Mouse (Mus musculus) MEL (cell line): Measurements from ENCODE around the gene Cd68. TPM values are rescaled to one million over a fixed set of nuclear protein-coding genes. Genes with fewer than 3 reads are reported as not detected.

ENCODE experiments used
- DNase-seq: peaks from one replicate; pipeline ENCODE4 v3.0.0; 2011; ENCODE audit warnings: low read depth, low spot score
- H3K27ac ChIP-seq: 2 replicates; pipeline ENCODE4 v1.5.1; 2012; ENCODE audit warnings: low read depth, mild to moderate bottlenecking, control low read depth, low read length, moderate library complexity; ENCODE audit not compliant: control insufficient read depth
- H3K27me3 ChIP-seq, 2 experiments: fragments of 150-350 bp in 1 of 2; sonication (generic) in 1 of 2; 2 replicates each; pipeline ENCODE4 v1.6.1; 2012; ENCODE audit warnings: low read length in 2 of 2, mild to moderate bottlenecking in 2 of 2, improper control_type of control experiment in 1 of 2, moderate library complexity in 1 of 2; ENCODE audit not compliant: insufficient read depth in 2 of 2, control insufficient read depth in 1 of 2
- H3K36me3 ChIP-seq, 2 experiments: 2 replicates each; pipeline ENCODE4 v1.6.1; 2012 to 2014; ENCODE audit warnings: low read length in 2 of 2, improper control_type of control experiment in 1 of 2, inconsistent platforms in 1 of 2, mild to moderate bottlenecking in 1 of 2; ENCODE audit not compliant: insufficient read depth in 2 of 2, control insufficient read depth in 1 of 2
- H3K4me1 ChIP-seq, 2 experiments: fragments of 150-350 bp in 1 of 2; sonication (generic) in 1 of 2; 2 replicates each; pipeline ENCODE4 v1.6.1; 2012; ENCODE audit warnings: low read length in 2 of 2, improper control_type of control experiment in 1 of 2, mild to moderate bottlenecking in 1 of 2; ENCODE audit not compliant: insufficient read depth in 2 of 2, control insufficient read depth in 1 of 2
- H3K4me3 ChIP-seq, 2 experiments: fragments of 150-350 bp in 1 of 2; sonication (generic) in 1 of 2; 2 replicates each; pipeline ENCODE4 v1.5.1; 2012; ENCODE audit warnings: low read depth in 2 of 2, low read length in 2 of 2, mild to moderate bottlenecking in 2 of 2, moderate library complexity in 2 of 2, control low read depth in 1 of 2, improper control_type of control experiment in 1 of 2; ENCODE audit not compliant: control insufficient read depth in 1 of 2, insufficient read depth in 1 of 2
- H3K79me2 ChIP-seq: 2 replicates; pipeline ENCODE4 v1.6.1; 2012; ENCODE audit warnings: mild to moderate bottlenecking, low read length, moderate library complexity; ENCODE audit not compliant: control insufficient read depth, poor library complexity, insufficient read depth
- H3K9ac ChIP-seq: 2 replicates; pipeline ENCODE4 v1.6.1; 2012; ENCODE audit warnings: low read depth, mild to moderate bottlenecking, control low read depth, low read length, moderate library complexity; ENCODE audit not compliant: control insufficient read depth, poor library complexity, severe bottlenecking
- H3K9me3 ChIP-seq: fragments of 150-350 bp; sonication (generic); replicated peaks from 2 replicates; pipeline ENCODE4 v1.6.1; 2012; ENCODE audit warnings: mild to moderate bottlenecking, low read length, improper control_type of control experiment, moderate library complexity; ENCODE audit not compliant: insufficient read depth
- CHD1 ChIP-seq: IDR thresholded peaks from 2 replicates; pipeline ENCODE4 v1.6.1; 2012; ENCODE audit warnings: low read depth, mild to moderate bottlenecking, inconsistent platforms, low read length, improper control_type of control experiment
- CTCF ChIP-seq, 3 experiments: IDR thresholded peaks in 2 of 3; conservative IDR thresholded peaks in 1 of 3; 2 replicates each; pipeline ENCODE4 v1.5.1; 2011 to 2012; ENCODE audit warnings: low read length in 3 of 3, low read depth in 2 of 3, mild to moderate bottlenecking in 2 of 3, improper control_type of control experiment in 1 of 3, inconsistent platforms in 1 of 3, mixed read lengths in 1 of 3, moderate library complexity in 1 of 3; ENCODE audit not compliant: control insufficient read depth in 1 of 3, insufficient read depth in 1 of 3, poor library complexity in 1 of 3, severe bottlenecking in 1 of 3
- E2F4 ChIP-seq: IDR thresholded peaks from 2 replicates; pipeline ENCODE4 v1.6.1; 2011; ENCODE audit warnings: low read depth, low read length, improper control_type of control experiment, borderline replicate concordance
- EP300 ChIP-seq, 2 experiments: IDR thresholded peaks; 2 replicates each; pipeline ENCODE4 v1.6.1; 2011; ENCODE audit warnings: improper control_type of control experiment in 2 of 2, low read length in 2 of 2, low read depth in 1 of 2, mild to moderate bottlenecking in 1 of 2
- ETS1 ChIP-seq: IDR thresholded peaks from 2 replicates; pipeline ENCODE4 v1.6.1; 2012; ENCODE audit warnings: low read depth, mild to moderate bottlenecking, inconsistent platforms, low read length, improper control_type of control experiment, moderate library complexity
- JUND ChIP-seq: IDR thresholded peaks from 2 replicates; pipeline ENCODE4 v1.6.1; 2011; ENCODE audit warnings: low read depth, mild to moderate bottlenecking, improper control_type of control experiment, low read length
- KAT2A ChIP-seq: conservative IDR thresholded peaks from 2 replicates; pipeline ENCODE4 v1.6.1; 2012; ENCODE audit warnings: low read depth, low read length, improper control_type of control experiment, inconsistent platforms
- MAZ ChIP-seq: IDR thresholded peaks from 2 replicates; pipeline ENCODE4 v1.6.1; 2012; ENCODE audit warnings: low read depth, mild to moderate bottlenecking, inconsistent platforms, low read length, improper control_type of control experiment
- MEF2A ChIP-seq: IDR thresholded peaks from 2 replicates; pipeline ENCODE4 v1.6.1; 2014; ENCODE audit warnings: low read depth, mild to moderate bottlenecking, inconsistent platforms, low read length, improper control_type of control experiment; ENCODE audit not compliant: poor library complexity, insufficient replicate concordance, severe bottlenecking; ENCODE audit errors: extremely low read depth
- MXI1 ChIP-seq: IDR thresholded peaks from 2 replicates; pipeline ENCODE4 v1.6.1; 2011; ENCODE audit warnings: mild to moderate bottlenecking, low read depth, low read length, improper control_type of control experiment
- MYB ChIP-seq: IDR thresholded peaks from 2 replicates; pipeline ENCODE4 v1.6.1; 2011; ENCODE audit warnings: mild to moderate bottlenecking, low read depth, low read length, improper control_type of control experiment
- MYC ChIP-seq: IDR thresholded peaks from 2 replicates; pipeline ENCODE4 v1.6.1; 2011; ENCODE audit warnings: low read depth, mild to moderate bottlenecking, low read length, improper control_type of control experiment, moderate library complexity
- NELFE ChIP-seq: IDR thresholded peaks from 2 replicates; pipeline ENCODE4 v1.6.1; 2011; ENCODE audit warnings: low read depth, low read length, improper control_type of control experiment
- POLR2A ChIP-seq, 2 experiments: IDR thresholded peaks; 2 replicates each; pipeline ENCODE4 v1.6.1; 2011 to 2012; ENCODE audit warnings: low read length in 2 of 2, mild to moderate bottlenecking in 2 of 2, control low read depth in 1 of 2, improper control_type of control experiment in 1 of 2, low read depth in 1 of 2, moderate library complexity in 1 of 2; ENCODE audit not compliant: control insufficient read depth in 1 of 2, insufficient read depth in 1 of 2, poor library complexity in 1 of 2
- POLR2AphosphoS2 ChIP-seq: IDR thresholded peaks from 2 replicates; pipeline ENCODE4 v1.6.1; 2011; ENCODE audit warnings: low read length, improper control_type of control experiment
- RAD21 ChIP-seq: IDR thresholded peaks from 2 replicates; pipeline ENCODE4 v1.6.1; 2011; ENCODE audit warnings: mild to moderate bottlenecking, low read depth, low read length, improper control_type of control experiment
- RCOR1 ChIP-seq: IDR thresholded peaks from 2 replicates; pipeline ENCODE4 v1.6.1; 2012; ENCODE audit warnings: low read depth, mild to moderate bottlenecking, inconsistent platforms, low read length, improper control_type of control experiment
- TAL1 ChIP-seq: IDR thresholded peaks from 2 replicates; pipeline ENCODE4 v1.6.1; 2012; ENCODE audit warnings: mild to moderate bottlenecking, inconsistent platforms, low read length, moderate library complexity, mixed read lengths
- UBTF ChIP-seq: IDR thresholded peaks from 2 replicates; pipeline ENCODE4 v1.6.1; 2012; ENCODE audit warnings: low read depth, mild to moderate bottlenecking, inconsistent platforms, low read length, improper control_type of control experiment, moderate library complexity, borderline replicate concordance; ENCODE audit not compliant: insufficient read depth
- USF1 ChIP-seq: IDR thresholded peaks from 2 replicates; pipeline ENCODE4 v1.6.1; 2014; ENCODE audit warnings: low read depth, mild to moderate bottlenecking, inconsistent platforms, low read length, improper control_type of control experiment, moderate library complexity
- polyA plus RNA-seq, 2 experiments: library from polyadenylated mRNA; stranded (reverse) in 1 of 2; unstranded in 1 of 2; fragments of >175 nt in 1 of 2; fragments of >200 nt in 1 of 2; gene quantifications; 2 replicates each; pipeline versions ENCODE4 v1.2.1 to v1.2.4; 2012; ENCODE audit warnings: low replicate concordance in 2 of 2, low read depth in 1 of 2; ENCODE audit not compliant: insufficient read length in 2 of 2, insufficient read depth in 1 of 2, missing spikeins in 1 of 2
- total RNA-seq: library from RNA; depleted of rRNA; stranded (reverse); fragments of 300-350 nt; gene quantifications from 2 replicates; pipeline ENCODE4 v1.2.3, GENCODE M21; 2012

The Cd68 gene
- total and polyA plus RNA-seq, 3 experiments: 5.3 to 19.8 TPM; not detected in 1

- Histone ChIP-seq H3K27me3 (no peaks in the 10 kb centered on the region), H3K4me3 (no peak overlapping the region), H3K9me3 (no peaks in the 10 kb centered on the region), H3K4me1 (peaks cover 0 to 7% of the 10 kb centered on the region in 2 experiments; a peak in 3 of 4 replicates), H3K79me2 (no peaks in the 10 kb centered on the region), H3K27ac (no peak overlapping the region), H3K9ac (no peak overlapping the region), H3K36me3 (peaks cover 0 to 5% of the 10 kb centered on the region in 2 experiments; a peak in 1 of 4 replicates)
- DNase-seq: no peak
- TF ChIP-seq JUND: no peak
- TF ChIP-seq CTCF (IDR thresholded peaks at IDR 0.05 in 2 of 3, conservative IDR thresholded peaks at IDR 0.05 in 1 of 3; ENCODE audit: control insufficient read depth in 1 of 3, insufficient read depth in 1 of 3, low read depth in 2 of 3, low read length in 3 of 3, poor library complexity in 1 of 3, severe bottlenecking in 1 of 3): peak; percentile 14 to 45 (median 30); a peak in 4 of 6 replicates
Measured at GRCm38 (mm10) chr11:69698574-69698973, 32.6 kb upstream of the Cd68 start.

- TF ChIP-seq CTCF (IDR thresholded peaks at IDR 0.05 in 2 of 3, conservative IDR thresholded peaks at IDR 0.05 in 1 of 3; ENCODE audit: control insufficient read depth in 1 of 3, insufficient read depth in 1 of 3, low read depth in 2 of 3, low read length in 3 of 3, poor library complexity in 1 of 3, severe bottlenecking in 1 of 3) (no peak), KAT2A (no peak), MAZ (no peak), E2F4 (no peak), CHD1 (no peak), RAD21 (no peak), MYC (no peak), NELFE (no peak), JUND (no peak)
- H3K27ac ChIP-seq: no peak overlapping the region
- DNase-seq: no peak
- H3K4me1 ChIP-seq: peaks cover 0 to 10% of the 10 kb centered on the region in 2 experiments; a peak in 3 of 4 replicates
- H3K36me3 ChIP-seq: peaks cover 0 to 5% of the 10 kb centered on the region in 2 experiments; a peak in 1 of 4 replicates
- H3K4me3 ChIP-seq: no peak overlapping the region
- no peak overlapping the region for H3K9ac ChIP-seq
- H3K27me3 ChIP-seq: no peaks in the 10 kb centered on the region
- H3K9me3 ChIP-seq: no peaks in the 10 kb centered on the region
- no peaks in the 10 kb centered on the region for H3K79me2 ChIP-seq
Measured at GRCm38 (mm10) chr11:69697396-69697795, 31.4 kb upstream of the Cd68 start.

- H3K79me2 ChIP-seq: no peaks in the 10 kb centered on the region
- H3K36me3 ChIP-seq: peaks cover 0 to 5% of the 10 kb centered on the region in 2 experiments; a peak in 1 of 4 replicates
- H3K27ac ChIP-seq: no peak within 1 kb of the TSS
- peaks cover 0 to 14% of the 10 kb centered on the region in 2 experiments; a peak in 3 of 4 replicates for H3K4me1 ChIP-seq
- no peak for DNase-seq
- H3K9me3 ChIP-seq: no peaks in the 10 kb centered on the region
- TF ChIP-seq UBTF (no peak), EP300 (IDR thresholded peaks at IDR 0.05; ENCODE audit: low read depth in 1 of 2, low read length in 2 of 2) (no peak), POLR2A (IDR thresholded peaks at IDR 0.05; ENCODE audit: control insufficient read depth in 1 of 2, insufficient read depth in 1 of 2, low read depth in 1 of 2, low read length in 2 of 2, poor library complexity in 1 of 2) (no peak), RCOR1 (no peak), POLR2AphosphoS2 (no peak), KAT2A (no peak), USF1 (no peak), MXI1 (no peak), MEF2A (no peak), NELFE (no peak), MYB (no peak), ETS1 (no peak), TAL1 (no peak)
- TF ChIP-seq, all 39 proteins: peak for 0
- Histone ChIP-seq H3K27me3 (no peaks in the 10 kb centered on the region), H3K9ac (no peak within 1 kb of the TSS), H3K4me3 (no peak within 1 kb of the TSS)
Measured at GRCm38 (mm10) chr11:69695361-69696181, 29.6 kb upstream of the Cd68 start, which contains the start of the genes Tnfsf12 and Tnfsfm13. Gene Tnfsf12 (minus strand): TSS chr11:69695849. Gene Tnfsfm13 (minus strand): TSS chr11:69696098.
